Mouse (Mus musculus) CD8-positive naive resting alpha-beta T cell, adult 2 months (primary cell): Measurements from ENCODE around the gene Tfpt.
"Not testable (repeated sequence)": the region's sequence is repeated elsewhere in the genome, so short reads cannot be mapped to it uniquely, and the experiment has no call there.

Experiments used
- DNase-seq, 2 experiments: peaks; one replicate each; pipeline ENCODE4 v3.0.0; 2022; ENCODE audit warnings: low read depth in 2 of 2, low spot score in 2 of 2

The Tfpt gene

GRCm38 (mm10) chr7:3578196-3578595 lies 51.5 kb downstream of the Tfpt start:
- DNase-seq = no peak

- no peak for DNase-seq
Observed at GRCm38 (mm10) chr7:3576354-3577124, 53.2 kb downstream of the Tfpt start.

GRCm38 (mm10) chr7:3574216-3574615 lies 55.5 kb downstream of the Tfpt start:
- DNase-seq = no peak

GRCm38 (mm10) chr7:3571847-3572246 lies 57.9 kb downstream of the Tfpt start:
- no peak for DNase-seq

- not testable (repeated sequence) for DNase-seq
Observed at GRCm38 (mm10) chr7:3570580-3570979, 59.1 kb downstream of the Tfpt start.
